Mouse (Mus musculus) embryonic facial prominence, embryonic 12.5 days (tissue): ENCODE measurements around the gene Ttc28. TPM values are rescaled to one million over a fixed set of nuclear protein-coding genes. Genes with fewer than 3 reads are reported as not detected.
A peak's percentile ranks its signal among the peaks of the same experiment; 100 is the strongest.

Experiments
- ATAC-seq: fragments of 200-750 bp; cut with Nextera tagmentation; 2 replicates; pipeline ENCODE4 v1.8.0; 2017; ENCODE audit not compliant: insufficient number of reproducible peaks, insufficient read depth, low FRiP score, low TSS enrichment
- H3K27ac ChIP-seq: fragments of 300-500 bp; sonication (generic); 2 replicates; pipeline ENCODE4 v1.5.1; 2016; ENCODE audit warnings: mild to moderate bottlenecking
- H3K27me3 ChIP-seq: fragments of 300-500 bp; sonication (generic); 2 replicates; pipeline ENCODE4 v1.6.1; 2016; ENCODE audit warnings: mild to moderate bottlenecking, moderate library complexity
- H3K36me3 ChIP-seq: fragments of 300-500 bp; sonication (generic); 2 replicates; pipeline ENCODE4 v1.6.1; 2016; ENCODE audit warnings: mild to moderate bottlenecking
- H3K4me1 ChIP-seq: fragments of 300-500 bp; sonication (generic); 2 replicates; pipeline ENCODE4 v1.6.1; 2016
- H3K4me2 ChIP-seq: fragments of 300-500 bp; sonication (generic); replicated peaks from 2 replicates; pipeline ENCODE4 v1.6.1; 2016; ENCODE audit warnings: mild to moderate bottlenecking, moderate library complexity
- H3K4me3 ChIP-seq: fragments of 300-500 bp; sonication (generic); 2 replicates; pipeline ENCODE4 v1.5.1; 2016; ENCODE audit warnings: mild to moderate bottlenecking
- H3K9ac ChIP-seq: fragments of 300-500 bp; sonication (generic); 2 replicates; pipeline ENCODE4 v1.6.1; 2016; ENCODE audit warnings: mild to moderate bottlenecking, moderate library complexity
- H3K9me3 ChIP-seq: fragments of 300-500 bp; sonication (generic); 2 replicates; pipeline ENCODE4 v1.6.1; 2016; ENCODE audit warnings: mild to moderate bottlenecking, moderate library complexity
- WGBS: fragments of 180-500 bp; shearing (Covaris S2); methylation state at CpG from one replicate; pipeline ENCODE4 v1.1.7; 2016; 5-methylcytosine and 5-hydroxymethylcytosine counted together
- polyA plus RNA-seq: library from polyadenylated mRNA; unstranded; fragments of >200 nt; fragmentation: Nextera tagmentation; extraction: Ambion mirVana; gene quantifications from 2 replicates; pipeline ENCODE4 v1.2.1, GENCODE M21; 2016

Gene Ttc28
- polyA plus RNA-seq, 1 experiment from 2014 or later: 21.2 TPM

- Histone ChIP-seq H3K36me3 (no peaks in the 10 kb centered on the region), H3K4me2 (no peak overlapping the region), H3K9me3 (no peaks in the 10 kb centered on the region), H3K4me3 (no peak overlapping the region), H3K9ac (no peak overlapping the region), H3K4me1 (peaks cover 54% of the 10 kb centered on the region), H3K27ac (no peak overlapping the region), H3K27me3 (no peaks in the 10 kb centered on the region)
- 52% methylated on average over 6 of the region's 6 CpGs for WGBS
- ATAC-seq: no peak
These were observed 283.3 kb downstream of the Ttc28 start for GRCm38 (mm10) chr5:111162857-111163256.

- H3K27ac ChIP-seq: no peak overlapping the region
- H3K27me3 ChIP-seq: no peaks in the 10 kb centered on the region
- no peak for ATAC-seq
- H3K4me3 ChIP-seq: no peak overlapping the region
- no peak overlapping the region for H3K4me2 ChIP-seq
- no peaks in the 10 kb centered on the region for H3K36me3 ChIP-seq
- no peaks in the 10 kb centered on the region for H3K9me3 ChIP-seq
- H3K4me1 ChIP-seq: peaks cover 54% of the 10 kb centered on the region
- 34% methylated on average over 11 of the region's 11 CpGs for WGBS
- H3K9ac ChIP-seq: no peak overlapping the region
These were observed 283.8 kb downstream of the Ttc28 start for GRCm38 (mm10) chr5:111163377-111163776.

- H3K4me3 ChIP-seq: no peak overlapping the region
- peaks cover 44% of the 10 kb centered on the region for H3K4me1 ChIP-seq
- no peaks in the 10 kb centered on the region for H3K27me3 ChIP-seq
- H3K9ac ChIP-seq: no peak overlapping the region
- H3K36me3 ChIP-seq: no peaks in the 10 kb centered on the region
- no peaks in the 10 kb centered on the region for H3K9me3 ChIP-seq
- no peak overlapping the region for H3K27ac ChIP-seq
- WGBS: 33% methylated on average over 9 of the region's 9 CpGs
- H3K4me2 ChIP-seq: no peak overlapping the region
- ATAC-seq: no peak
These were observed 284.8 kb downstream of the Ttc28 start for GRCm38 (mm10) chr5:111164348-111164920.

GRCm38 (mm10) chr5:111170383-111170782, 290.8 kb downstream of the Ttc28 start:
- WGBS: 52% methylated on average over 9 of the region's 9 CpGs
- H3K27ac ChIP-seq: no peak overlapping the region
- H3K9ac ChIP-seq: no peak overlapping the region

GRCm38 (mm10) chr5:111175410-111175809, 295.8 kb downstream of the Ttc28 start:
- H3K27me3 ChIP-seq: no peaks in the 10 kb centered on the region
- no peak overlapping the region for H3K27ac ChIP-seq
- no peaks in the 10 kb centered on the region for H3K9me3 ChIP-seq
- no peak overlapping the region for H3K4me2 ChIP-seq
- no peak overlapping the region for H3K4me3 ChIP-seq
- WGBS: 80% methylated on average over 12 of the region's 12 CpGs
- no peak overlapping the region for H3K9ac ChIP-seq
- peaks cover 35% of the 10 kb centered on the region for H3K4me1 ChIP-seq
- ATAC-seq: no peak
- H3K36me3 ChIP-seq: no peaks in the 10 kb centered on the region

More at GRCm38 (mm10) chr5:111170383-111170782, 290.8 kb downstream of the Ttc28 start:
- Histone ChIP-seq H3K36me3 (no peaks in the 10 kb centered on the region), H3K4me1 (peaks cover 4% of the 10 kb centered on the region; the same call in 1 of the 2 replicates), H3K4me3 (no peak overlapping the region), H3K4me2 (no peak overlapping the region), H3K9me3 (no peaks in the 10 kb centered on the region), H3K27me3 (no peaks in the 10 kb centered on the region)
- ATAC-seq: no peak

- 82% methylated on average over 9 of the region's 9 CpGs for WGBS
- H3K9me3 ChIP-seq: no peaks in the 10 kb centered on the region
- H3K4me2 ChIP-seq: no peak overlapping the region
- peaks cover 39% of the 10 kb centered on the region for H3K4me1 ChIP-seq
- H3K9ac ChIP-seq: no peak overlapping the region
- no peaks in the 10 kb centered on the region for H3K36me3 ChIP-seq
- H3K4me3 ChIP-seq: no peak overlapping the region
- H3K27ac ChIP-seq: no peak overlapping the region
- no peaks in the 10 kb centered on the region for H3K27me3 ChIP-seq
- no peak for ATAC-seq
These were observed 296.2 kb downstream of the Ttc28 start for GRCm38 (mm10) chr5:111175842-111176241.

GRCm38 (mm10) chr5:111176441-111176840, 296.8 kb downstream of the Ttc28 start:
- H3K36me3 ChIP-seq: no peaks in the 10 kb centered on the region
- ATAC-seq: no peak
- no peak overlapping the region for H3K4me2 ChIP-seq
- H3K9ac ChIP-seq: no peak overlapping the region
- 88% methylated on average over 13 of the region's 13 CpGs for WGBS
- H3K4me3 ChIP-seq: no peak overlapping the region
- no peak overlapping the region for H3K27ac ChIP-seq
- peaks cover 45% of the 10 kb centered on the region for H3K4me1 ChIP-seq
- no peaks in the 10 kb centered on the region for H3K27me3 ChIP-seq
- H3K9me3 ChIP-seq: no peaks in the 10 kb centered on the region

- H3K9me3 ChIP-seq: no peaks in the 10 kb centered on the region
- WGBS: 42% methylated on average over 21 of the region's 21 CpGs
- H3K27ac ChIP-seq: peak overlapping the region; percentile 12; the same call in 1 of the 2 replicates
- no peaks in the 10 kb centered on the region; the same call in 1 of the 2 replicates for H3K27me3 ChIP-seq
- no peak overlapping the region for H3K9ac ChIP-seq
- H3K4me2 ChIP-seq: no peak overlapping the region
- H3K4me1 ChIP-seq: peaks cover 47% of the 10 kb centered on the region
- no peak overlapping the region for H3K4me3 ChIP-seq
- no peak for ATAC-seq
- peaks cover 8% of the 10 kb centered on the region for H3K36me3 ChIP-seq
These were observed 298.9 kb downstream of the Ttc28 start for GRCm38 (mm10) chr5:111178324-111179076.

- H3K9ac ChIP-seq: no peak overlapping the region
- no peaks in the 10 kb centered on the region; the same call in 1 of the 2 replicates for H3K27me3 ChIP-seq
- H3K4me2 ChIP-seq: no peak overlapping the region
- 0 out of 2 replicates have a peak overlapping the region, but pooled peaks have one; percentile 46 for H3K27ac ChIP-seq
- ATAC-seq: no peak
- no peak overlapping the region for H3K4me3 ChIP-seq
- H3K4me1 ChIP-seq: peaks cover 47% of the 10 kb centered on the region
- H3K9me3 ChIP-seq: no peaks in the 10 kb centered on the region
- H3K36me3 ChIP-seq: peaks cover 13% of the 10 kb centered on the region
- 58% methylated on average over 7 of the region's 7 CpGs for WGBS
These were observed 300.0 kb downstream of the Ttc28 start for GRCm38 (mm10) chr5:111179651-111180050.

- Histone ChIP-seq H3K27me3 (no peaks in the 10 kb centered on the region; the same call in 1 of the 2 replicates), H3K9ac (no peak overlapping the region), H3K4me1 (peaks cover 43% of the 10 kb centered on the region), H3K27ac (no peak overlapping the region), H3K4me3 (no peak overlapping the region), H3K4me2 (no peak overlapping the region), H3K36me3 (peaks cover 13% of the 10 kb centered on the region), H3K9me3 (no peaks in the 10 kb centered on the region)
- WGBS: 66% methylated on average over 25 of the region's 25 CpGs
- no peak for ATAC-seq
These were observed 300.8 kb downstream of the Ttc28 start for GRCm38 (mm10) chr5:111180091-111181053.

GRCm38 (mm10) chr5:111181204-111181912, 301.8 kb downstream of the Ttc28 start:
- Histone ChIP-seq H3K27ac (no peak overlapping the region), H3K9me3 (no peaks in the 10 kb centered on the region), H3K27me3 (no peaks in the 10 kb centered on the region; the same call in 1 of the 2 replicates), H3K36me3 (peaks cover 13% of the 10 kb centered on the region), H3K4me2 (no peak overlapping the region), H3K4me3 (no peak overlapping the region), H3K9ac (no peak overlapping the region), H3K4me1 (peaks cover 41% of the 10 kb centered on the region)
- no peak for ATAC-seq
- WGBS: 67% methylated on average over 7 of the region's 7 CpGs
